Mouse (Mus musculus) midbrain, embryonic 12.5 days (tissue): ENCODE results near the gene Unc80. TPM values are rescaled to one million over a fixed set of nuclear protein-coding genes. Genes with fewer than 3 reads are reported as not detected.

Source experiments
- polyA plus RNA-seq: library from polyadenylated mRNA; unstranded; fragments of >200 nt; fragmentation: Nextera tagmentation; extraction: Ambion mirVana; gene quantifications from 2 replicates; pipeline ENCODE4 v1.2.1, GENCODE M21; 2016

Unc80 gene
- polyA plus RNA-seq, 1 experiment from 2014 or later, result 1.1 TPM

Other genes starting within 250 kb of the Unc80 start
- 47.9 and 49.9 TPM in 2 replicates for gene Rpe, start 232.5 kb downstream of the Unc80 start, polyA plus RNA-seq